Mouse (Mus musculus) c-Kit-positive CD71-positive TER-119-negative erythroid progenitor cells, embryonic 14.5 days (primary cell): ENCODE measurements around the gene Slc25a43.

Experiments used
- DNase-seq: peaks from one replicate; pipeline ENCODE4 v3.0.0-alpha.2; 2013; ENCODE audit warnings: low read depth

The Slc25a43 gene

GRCm38 (mm10) chrX:36823932-36824711 is 80.7 kb downstream of the Slc25a43 start:
- DNase-seq: no peak

- DNase-seq: no peak
These were observed 81.6 kb downstream of the Slc25a43 start for GRCm38 (mm10) chrX:36825032-36825431.
